Mouse (Mus musculus) CH12.LX (cell line): ENCODE data around the gene Bcl2l2. TPM values are rescaled to one million over a fixed set of nuclear protein-coding genes. Genes with fewer than 3 reads are reported as not detected.

Experiments
- DNase-seq: peaks from one replicate; pipeline ENCODE4 v3.0.0-alpha.2; 2013; ENCODE audit errors: extremely low read depth
- H3K27ac ChIP-seq: 2 replicates; pipeline ENCODE4 v1.5.1; 2012; ENCODE audit warnings: low read depth, mild to moderate bottlenecking, control low read depth, moderate library complexity; ENCODE audit not compliant: insufficient read depth
- H3K27me3 ChIP-seq: replicated peaks from 2 replicates; pipeline ENCODE3; 2012; ENCODE audit warnings: inconsistent platforms
- H3K36me3 ChIP-seq, 2 experiments: replicated peaks in 1 of 2; 2 replicates each; pipeline versions ENCODE3 to v1.6.1; 2012; ENCODE audit warnings: inconsistent platforms in 1 of 2, low read length in 1 of 2, mild to moderate bottlenecking in 1 of 2, mixed read lengths in 1 of 2, moderate library complexity in 1 of 2; ENCODE audit not compliant: control insufficient read depth in 1 of 2, insufficient read depth in 1 of 2
- H3K4me1 ChIP-seq, 2 experiments: 2 replicates each; pipeline ENCODE4 v1.6.1; 2012; ENCODE audit warnings: inconsistent platforms in 1 of 2, moderate library complexity in 1 of 2; ENCODE audit not compliant: insufficient read depth in 2 of 2, control insufficient read depth in 1 of 2
- H3K4me2 ChIP-seq: 2 replicates; pipeline ENCODE4 v1.6.1; 2012; ENCODE audit warnings: low read depth, mild to moderate bottlenecking, control low read depth; ENCODE audit not compliant: poor library complexity, insufficient read depth, severe bottlenecking
- H3K4me3 ChIP-seq, 3 experiments: fragments of 150-350 bp in 1 of 3; sonication (generic) in 1 of 3; replicated peaks in 1 of 3; 2 replicates each; pipeline versions ENCODE3 to v1.5.1; 2011 to 2012; ENCODE audit warnings: low read depth in 2 of 3, low read length in 2 of 3, mild to moderate bottlenecking in 2 of 3, moderate library complexity in 2 of 3, control low read depth in 1 of 3, improper control_type of control experiment in 1 of 3, inconsistent platforms in 1 of 3, mixed read lengths in 1 of 3; ENCODE audit not compliant: poor library complexity in 1 of 3
- H3K79me2 ChIP-seq: replicated peaks from 2 replicates; pipeline ENCODE4 v1.6.1; 2012; ENCODE audit warnings: mild to moderate bottlenecking, moderate library complexity; ENCODE audit not compliant: control insufficient read depth, poor library complexity, insufficient read depth, severe bottlenecking; ENCODE audit errors: extremely low read depth
- H3K9ac ChIP-seq: 2 replicates; pipeline ENCODE4 v1.6.1; 2012; ENCODE audit warnings: low read depth, mild to moderate bottlenecking, control low read depth, moderate library complexity; ENCODE audit not compliant: insufficient read depth
- H3K9me3 ChIP-seq: replicated peaks from 2 replicates; pipeline ENCODE3; 2012; ENCODE audit warnings: low read length, inconsistent platforms, mixed read lengths
- CTCF ChIP-seq, 2 experiments: IDR thresholded peaks in 1 of 2; conservative IDR thresholded peaks in 1 of 2; 2 replicates each; pipeline ENCODE4 v1.5.1; 2011 to 2012; ENCODE audit warnings: low read depth in 2 of 2, low read length in 2 of 2, improper control_type of control experiment in 1 of 2, inconsistent platforms in 1 of 2, mild to moderate bottlenecking in 1 of 2, moderate library complexity in 1 of 2
- EP300 ChIP-seq: IDR thresholded peaks from 2 replicates; pipeline ENCODE4 v1.6.1; 2011; ENCODE audit warnings: low read length, improper control_type of control experiment
- HCFC1 ChIP-seq: IDR thresholded peaks from 2 replicates; pipeline ENCODE4 v1.6.1; 2012; ENCODE audit warnings: low read depth, mild to moderate bottlenecking, inconsistent platforms, low read length, improper control_type of control experiment
- JUN ChIP-seq: IDR thresholded peaks from 2 replicates; pipeline ENCODE4 v1.6.1; 2011; ENCODE audit warnings: low read depth, mild to moderate bottlenecking, low read length, improper control_type of control experiment, moderate library complexity; ENCODE audit not compliant: insufficient read depth
- JUND ChIP-seq: conservative IDR thresholded peaks from 2 replicates; pipeline ENCODE4 v1.6.1; 2011; ENCODE audit warnings: low read depth, low read length, improper control_type of control experiment
- MAX ChIP-seq: IDR thresholded peaks from 2 replicates; pipeline ENCODE4 v1.6.1; 2011; ENCODE audit warnings: low read length, improper control_type of control experiment
- MAZ ChIP-seq: IDR thresholded peaks from 2 replicates; pipeline ENCODE4 v1.6.1; 2012; ENCODE audit warnings: low read depth, mild to moderate bottlenecking, inconsistent platforms, low read length, improper control_type of control experiment, moderate library complexity
- MEF2A ChIP-seq: IDR thresholded peaks from 2 replicates; pipeline ENCODE4 v1.6.1; 2014; ENCODE audit warnings: low read depth, mild to moderate bottlenecking, inconsistent platforms, low read length, improper control_type of control experiment, borderline replicate concordance
- PAX5 ChIP-seq: IDR thresholded peaks from 2 replicates; pipeline ENCODE4 v1.6.1; 2012; ENCODE audit warnings: low read length, inconsistent platforms, mixed read lengths
- TBP ChIP-seq: conservative IDR thresholded peaks from 2 replicates; pipeline ENCODE4 v1.6.1; 2011; ENCODE audit warnings: low read depth, low read length, improper control_type of control experiment
- UBTF ChIP-seq: IDR thresholded peaks from 2 replicates; pipeline ENCODE4 v1.6.1; 2012; ENCODE audit warnings: low read depth, mild to moderate bottlenecking, inconsistent platforms, low read length, improper control_type of control experiment, moderate library complexity
- ZKSCAN1 ChIP-seq: IDR thresholded peaks from 2 replicates; pipeline ENCODE4 v1.6.1; 2012; ENCODE audit warnings: low read depth, inconsistent platforms, low read length, improper control_type of control experiment, borderline replicate concordance
- ZMIZ1 ChIP-seq: IDR thresholded peaks from 2 replicates; pipeline ENCODE4 v1.6.1; 2012; ENCODE audit warnings: low read depth, mild to moderate bottlenecking, inconsistent platforms, low read length, improper control_type of control experiment
- ZNF384 ChIP-seq: IDR thresholded peaks from 2 replicates; pipeline ENCODE4 v1.6.1; 2012; ENCODE audit warnings: low read depth, low read length, improper control_type of control experiment, inconsistent platforms
- dilution Hi-C: fragments of 300-500 bp; cut with MboI; formaldehyde crosslinking; loops from 2 replicates; pipeline ENCODE4 v1.14.3; 2020; ENCODE audit warnings: low sequenced_read_pairs; ENCODE audit not compliant: extremely low pct_unique_long_range_greater_than_20kb, extremely low pct_ligation_motif_present
- in situ Hi-C: fragments of 300-500 bp; cut with MboI; formaldehyde crosslinking; loops from 3 replicates; pipeline ENCODE4 v1.14.3; 2019; ENCODE audit warnings: low sequenced_read_pairs, low pct_ligation_motif_present, low pct_unique_long_range_greater_than_20kb, mixed read lengths
- polyA plus RNA-seq: library from polyadenylated mRNA; unstranded; fragments of >175 nt; gene quantifications from 2 replicates; pipeline ENCODE4 v1.2.1, GENCODE M21; 2012; ENCODE audit warnings: low read depth; ENCODE audit not compliant: insufficient read length
- total RNA-seq, 2 experiments: library from RNA; depleted of rRNA; stranded (reverse); fragments of 300-350 nt in 1 of 2; fragments of >200 nt in 1 of 2; gene quantifications; 2 replicates each; pipeline ENCODE4 v1.2.3; 2012 to 2014

Gene Bcl2l2
- total and polyA plus RNA-seq, 3 experiments = 0.50 to 6.2 (median 0.76) TPM

GRCm38 (mm10) chr14:54926401-54927158 is 43.4 kb downstream of the Bcl2l2 start:
- TF ChIP-seq ZNF384 (no peak), UBTF (no peak), TBP (no peak)
- TF ChIP-seq, all 38 proteins: peak for 0
- Histone ChIP-seq H3K9ac (no peak overlapping the region), H3K9me3 (peaks cover 4% of the 10 kb centered on the region), H3K4me2 (no peak overlapping the region), H3K27ac (no peak overlapping the region), H3K4me1 (peaks cover 0 to 5% of the 10 kb centered on the region in 2 experiments; a peak in 1 of 4 replicates), H3K36me3 (no peaks in the 10 kb centered on the region), H3K4me3 (no peak overlapping the region), H3K27me3 (peaks cover 90% of the 10 kb centered on the region), H3K79me2 (no peaks in the 10 kb centered on the region)
- in situ Hi-C loops (no loop called here), dilution Hi-C loops (no loop called here)
- no peak for DNase-seq

GRCm38 (mm10) chr14:54927296-54927695 is 44.1 kb downstream of the Bcl2l2 start:
- no peak overlapping the region for H3K4me2 ChIP-seq
- dilution Hi-C loops = no loop called here
- peaks cover 0 to 10% of the 10 kb centered on the region in 2 experiments; a peak in 1 of 4 replicates for H3K4me1 ChIP-seq
- H3K79me2 ChIP-seq = no peaks in the 10 kb centered on the region
- no peak for TF ChIP-seq JUND
- no peak for TF ChIP-seq EP300
- TF ChIP-seq JUN = no peak
- no peak for TF ChIP-seq MAZ
- TF ChIP-seq ZKSCAN1 = no peak
- TF ChIP-seq HCFC1 = no peak
- H3K27me3 ChIP-seq = peaks cover 88% of the 10 kb centered on the region
- H3K36me3 ChIP-seq = no peaks in the 10 kb centered on the region
- H3K9me3 ChIP-seq = peaks cover 4% of the 10 kb centered on the region
- no peak for DNase-seq
- no peak overlapping the region for H3K27ac ChIP-seq
- in situ Hi-C loops = no loop called here
- no peak overlapping the region for H3K4me3 ChIP-seq
- H3K9ac ChIP-seq = no peak overlapping the region

GRCm38 (mm10) chr14:54929801-54930200 is 46.6 kb downstream of the Bcl2l2 start:
- in situ Hi-C loops (no loop called here), dilution Hi-C loops (no loop called here)
- no peak for DNase-seq
- peaks cover 80% of the 10 kb centered on the region for H3K27me3 ChIP-seq
- peaks cover 3 to 12% of the 10 kb centered on the region in 2 experiments for H3K4me1 ChIP-seq
- H3K27ac ChIP-seq = no peak overlapping the region
- H3K9ac ChIP-seq = no peak overlapping the region
- peaks cover 4% of the 10 kb centered on the region for H3K9me3 ChIP-seq
- TF ChIP-seq MEF2A (no peak), PAX5 (no peak), JUND (no peak), MAX (no peak), CTCF (conservative IDR thresholded peaks at IDR 0.05 in 1 of 2, IDR thresholded peaks at IDR 0.05 in 1 of 2; ENCODE audit: low read depth in 2 of 2, low read length in 2 of 2) (no peak), ZMIZ1 (no peak)
- no peak overlapping the region for H3K4me2 ChIP-seq
- H3K79me2 ChIP-seq = no peaks in the 10 kb centered on the region
- H3K4me3 ChIP-seq = no peak overlapping the region
- no peaks in the 10 kb centered on the region for H3K36me3 ChIP-seq
